Mouse (Mus musculus): ENCODE results near the gene Gli1. TPM values are rescaled to one million over a fixed set of nuclear protein-coding genes. Genes with fewer than 3 reads are reported as not detected.
"Not testable (repeated sequence)": the region's sequence is repeated elsewhere in the genome, so short reads cannot be mapped to it uniquely, and the experiment has no call there.

The Gli1 gene
- polyA plus RNA-seq, 1 experiment = 1.00 TPM

GRCm38 (mm10) chr10:127309167-127309566, 32.6 kb downstream of the Gli1 start:
- peak in 2 of 3 experiments; percentile 76 to 79 for TF ChIP-seq MYOG (IDR thresholded peaks at IDR 0.05; ENCODE audit: control insufficient read depth in 1 of 3, insufficient read depth in 1 of 3, insufficient read length in 2 of 3, low read depth in 2 of 3)
- peak in 2 of 3 experiments; percentile 18 to 39 for TF ChIP-seq MYOD1 (IDR thresholded peaks at IDR 0.05; ENCODE audit: control insufficient read depth in 1 of 3, insufficient read length in 2 of 3, low read depth in 2 of 3)
- Histone ChIP-seq H3K36me3 (ENCODE audit: control insufficient read depth, insufficient read depth) (peaks cover 53% of the 10 kb centered on the region), H3K79me2 (ENCODE audit: control insufficient read depth, insufficient read depth) (peaks cover 37% of the 10 kb centered on the region)

GRCm38 (mm10) chr10:127303136-127303535, 38.6 kb downstream of the Gli1 start:
- Histone ChIP-seq H3K27me3 (ENCODE audit: control insufficient read depth, insufficient read depth, insufficient read length) (no peaks in the 10 kb centered on the region), H3K4me2 (ENCODE audit: low read depth) (no peak overlapping the region), H3K79me2 (ENCODE audit: control insufficient read depth, insufficient read depth) (peaks cover 17% of the 10 kb centered on the region), H3ac (ENCODE audit: control insufficient read depth, insufficient read length) (no peak overlapping the region), H3K36me3 (ENCODE audit: control insufficient read depth, insufficient read depth) (peaks cover 72% of the 10 kb centered on the region), H3K4me3 (no peak overlapping the region)
- TF ChIP-seq MAX (IDR thresholded peaks at IDR 0.05; ENCODE audit: low read depth) (no peak), TCF12 (IDR thresholded peaks at IDR 0.05; ENCODE audit: insufficient read depth, poor library complexity, severe bottlenecking) (no peak), POLR2AphosphoS2 (IDR thresholded peaks at IDR 0.05; ENCODE audit: insufficient read length, low read depth) (no peak), USF1 (IDR thresholded peaks at IDR 0.05; ENCODE audit: low read depth) (no peak), MYOD1 (IDR thresholded peaks at IDR 0.05; ENCODE audit: control insufficient read depth in 1 of 3, insufficient read length in 2 of 3, low read depth in 2 of 3) (no peak), TCF3 (IDR thresholded peaks at IDR 0.05; ENCODE audit: insufficient read length, low read depth) (no peak), CEBPB (IDR thresholded peaks at IDR 0.05; ENCODE audit: insufficient read depth, poor library complexity, severe bottlenecking) (no peak), POLR2A (IDR thresholded peaks at IDR 0.05; ENCODE audit: insufficient read length, low read depth) (no peak), REST (IDR thresholded peaks at IDR 0.05; ENCODE audit: insufficient read depth, insufficient read length) (no peak), SRF (IDR thresholded peaks at IDR 0.05; ENCODE audit: control insufficient read depth, insufficient read length, low read depth) (no peak), E2F4 (IDR thresholded peaks at IDR 0.05; ENCODE audit: insufficient read depth) (no peak), MYOG (IDR thresholded peaks at IDR 0.05; ENCODE audit: control insufficient read depth in 1 of 3, insufficient read depth in 1 of 3, insufficient read length in 2 of 3, low read depth in 2 of 3) (no peak)

More at GRCm38 (mm10) chr10:127309167-127309566, 32.6 kb downstream of the Gli1 start:
- H3K4me2 ChIP-seq (ENCODE audit: low read depth); H3ac ChIP-seq (ENCODE audit: control insufficient read depth, insufficient read length); H3K27me3 ChIP-seq (ENCODE audit: control insufficient read depth, insufficient read depth, insufficient read length); H3K4me3 ChIP-seq: not testable (repeated sequence)

- Histone ChIP-seq H3K36me3 (ENCODE audit: control insufficient read depth, insufficient read depth) (peaks cover 73% of the 10 kb centered on the region), H3K4me3 (no peak overlapping the region), H3K27me3 (ENCODE audit: control insufficient read depth, insufficient read depth, insufficient read length) (no peaks in the 10 kb centered on the region), H3K79me2 (ENCODE audit: control insufficient read depth, insufficient read depth) (peaks cover 9% of the 10 kb centered on the region), H3K4me2 (ENCODE audit: low read depth) (no peak overlapping the region), H3ac (ENCODE audit: control insufficient read depth, insufficient read length) (no peak overlapping the region)
- no peak for TF ChIP-seq MYOD1 (IDR thresholded peaks at IDR 0.05; ENCODE audit: control insufficient read depth in 1 of 3, insufficient read length in 2 of 3, low read depth in 2 of 3)
- no peak for TF ChIP-seq CEBPB (IDR thresholded peaks at IDR 0.05; ENCODE audit: insufficient read depth, poor library complexity, severe bottlenecking)
Measured at GRCm38 (mm10) chr10:127300361-127300760, 41.4 kb downstream of the Gli1 start.

- Histone ChIP-seq H3K4me3 (no peak overlapping the region), H3K36me3 (ENCODE audit: control insufficient read depth, insufficient read depth) (peaks cover 78% of the 10 kb centered on the region), H3K79me2 (ENCODE audit: control insufficient read depth, insufficient read depth) (peaks cover 32% of the 10 kb centered on the region), H3ac (ENCODE audit: control insufficient read depth, insufficient read length) (no peak overlapping the region), H3K4me2 (ENCODE audit: low read depth) (no peak overlapping the region), H3K27me3 (ENCODE audit: control insufficient read depth, insufficient read depth, insufficient read length) (no peaks in the 10 kb centered on the region)
- TF ChIP-seq USF1 (IDR thresholded peaks at IDR 0.05; ENCODE audit: low read depth) (no peak), REST (IDR thresholded peaks at IDR 0.05; ENCODE audit: insufficient read depth, insufficient read length) (no peak), POLR2A (IDR thresholded peaks at IDR 0.05; ENCODE audit: insufficient read length, low read depth) (peak; percentile 85), POLR2AphosphoS2 (IDR thresholded peaks at IDR 0.05; ENCODE audit: insufficient read length, low read depth) (peak; percentile 99), CEBPB (IDR thresholded peaks at IDR 0.05; ENCODE audit: insufficient read depth, poor library complexity, severe bottlenecking) (no peak), TCF12 (IDR thresholded peaks at IDR 0.05; ENCODE audit: insufficient read depth, poor library complexity, severe bottlenecking) (no peak), TCF3 (IDR thresholded peaks at IDR 0.05; ENCODE audit: insufficient read length, low read depth) (no peak)
Measured at GRCm38 (mm10) chr10:127297015-127297871, 44.5 kb downstream of the Gli1 start.

- H3K27me3 ChIP-seq (ENCODE audit: control insufficient read depth, insufficient read depth, insufficient read length) = no peaks in the 10 kb centered on the region
- peaks cover 42% of the 10 kb centered on the region for H3K79me2 ChIP-seq (ENCODE audit: control insufficient read depth, insufficient read depth)
- no peak overlapping the region for H3ac ChIP-seq (ENCODE audit: control insufficient read depth, insufficient read length)
- no peak overlapping the region for H3K4me3 ChIP-seq
- H3K4me2 ChIP-seq (ENCODE audit: low read depth) = no peak overlapping the region
- H3K36me3 ChIP-seq (ENCODE audit: control insufficient read depth, insufficient read depth) = peaks cover 81% of the 10 kb centered on the region
- peak; percentile 94 for TF ChIP-seq POLR2AphosphoS2 (IDR thresholded peaks at IDR 0.05; ENCODE audit: insufficient read length, low read depth)
- peak; percentile 82 for TF ChIP-seq POLR2A (IDR thresholded peaks at IDR 0.05; ENCODE audit: insufficient read length, low read depth)
- no peak for TF ChIP-seq MYOG (IDR thresholded peaks at IDR 0.05; ENCODE audit: control insufficient read depth in 1 of 3, insufficient read depth in 1 of 3, insufficient read length in 2 of 3, low read depth in 2 of 3)
Measured at GRCm38 (mm10) chr10:127295986-127296794, 45.6 kb downstream of the Gli1 start.

Measured in myocyte (in vitro differentiated cells).